Mouse (Mus musculus) gastrocnemius, postnatal 4 days (tissue): ENCODE results near the gene Hist1h2ag. TPM values are rescaled to one million over a fixed set of nuclear protein-coding genes. Genes with fewer than 3 reads are reported as not detected.
A peak's percentile ranks its signal among the peaks of the same experiment; 100 is the strongest.
"Not testable (repeated sequence)": the region's sequence is repeated elsewhere in the genome, so short reads cannot be mapped to it uniquely, and the experiment has no call there.

Source experiments
- DNase-seq, 2 experiments: peaks; one replicate each; pipeline ENCODE4 v3.0.0; 2021 to 2022; ENCODE audit warnings: low spot score in 2 of 2, mixed read lengths in 2 of 2
- long read RNA-seq, 2 experiments: library from polyadenylated mRNA; stranded (forward); transcript quantifications; one replicate each; pipeline ENCODE4 v2.0.0; 2021
- total RNA-seq, 2 experiments: library from RNA; stranded (reverse); gene quantifications; 2 replicates each; pipeline ENCODE4 v1.2.3; 2021

The Hist1h2ag gene
- 100 to 1,000 TPM; 270 to 354 TPM for total RNA-seq
- long read RNA-seq, experiment 1: 0 reads
- long read RNA-seq, experiment 2, partial matches to known transcripts: 0 of 1 reads
- long read RNA-seq, experiment 2, other reads (novel, unspliced or antisense): 0 of 1 reads

- DNase-seq: peak; percentile 39 to 76
These were observed at the start of gene Hist1h2ag, which contains the start of gene Hist1h2bj for GRCm38 (mm10) chr13:22042568-22043502. Hist1h2ag (minus strand) TSS chr13:22042944. Hist1h2bj (plus strand) TSS chr13:22043214.

- not testable (repeated sequence) for DNase-seq
These were observed 41.4 kb upstream of the Hist1h2ag start, which contains the start of gene Vmn1r188 for GRCm38 (mm10) chr13:22084140-22084539. Vmn1r188 (plus strand) TSS chr13:22084440.

- DNase-seq: no peak
These were observed 20.7 kb upstream of the Hist1h2ag start for GRCm38 (mm10) chr13:22063468-22063867.

- no peak for DNase-seq
These were observed 18.7 kb upstream of the Hist1h2ag start for GRCm38 (mm10) chr13:22061422-22061821.

GRCm38 (mm10) chr13:22053754-22054153 lies 11.0 kb upstream of the Hist1h2ag start:
- DNase-seq: no peak

GRCm38 (mm10) chr13:22051523-22051859 lies 8.7 kb upstream of the Hist1h2ag start:
- DNase-seq: no peak

GRCm38 (mm10) chr13:22050591-22051522 lies 8.1 kb upstream of the Hist1h2ag start:
- peak; percentile 56 to 86 for DNase-seq

- DNase-seq: no peak
These were observed 7.1 kb upstream of the Hist1h2ag start for GRCm38 (mm10) chr13:22049737-22050440.

- no peak for DNase-seq
These were observed 6.3 kb upstream of the Hist1h2ag start for GRCm38 (mm10) chr13:22049041-22049440.

- no peak for DNase-seq
These were observed 2.6 kb upstream of the Hist1h2ag start for GRCm38 (mm10) chr13:22045311-22045710.

- DNase-seq: no peak
These were observed 1.9 kb upstream of the Hist1h2ag start for GRCm38 (mm10) chr13:22044432-22045155.

GRCm38 (mm10) chr13:22043503-22044431 lies 1.0 kb upstream of the Hist1h2ag start:
- DNase-seq: no peak

GRCm38 (mm10) chr13:22041651-22042567 lies 835 bp downstream of the Hist1h2ag start:
- DNase-seq: no peak

- peak; percentile 78 to 93 for DNase-seq
These were observed 1.6 kb downstream of the Hist1h2ag start, which contains the start of gene Hist1h4i for GRCm38 (mm10) chr13:22041142-22041536. Hist1h4i (minus strand) TSS chr13:22041362.

GRCm38 (mm10) chr13:22040464-22041141 lies 2.1 kb downstream of the Hist1h2ag start:
- no peak for DNase-seq

- DNase-seq: no peak
These were observed 2.7 kb downstream of the Hist1h2ag start for GRCm38 (mm10) chr13:22039951-22040463.

- DNase-seq: no peak
These were observed 3.4 kb downstream of the Hist1h2ag start for GRCm38 (mm10) chr13:22039364-22039763.
